Mouse (Mus musculus) myocyte (in vitro differentiated cells): ENCODE results near the gene Ppard. TPM values are rescaled to one million over a fixed set of nuclear protein-coding genes. Genes with fewer than 3 reads are reported as not detected.
A peak's percentile ranks its signal among the peaks of the same experiment; 100 is the strongest.

Experiments used
- H3K27me3 ChIP-seq: one replicate; pipeline ENCODE4 v1.6.1; 2011; ENCODE audit not compliant: control insufficient read depth, insufficient read depth, insufficient read length
- H3K36me3 ChIP-seq: one replicate; pipeline ENCODE4 v1.6.1; 2011; ENCODE audit not compliant: control insufficient read depth, insufficient read depth
- H3K4me2 ChIP-seq: one replicate; pipeline ENCODE4 v1.6.1; 2011; ENCODE audit warnings: low read depth, control low read depth
- H3K4me3 ChIP-seq: one replicate; pipeline ENCODE4 v1.5.1; 2011; ENCODE audit warnings: mild to moderate bottlenecking, control low read depth, moderate library complexity
- H3K79me2 ChIP-seq: one replicate; pipeline ENCODE4 v1.6.1; 2011; ENCODE audit not compliant: control insufficient read depth, insufficient read depth
- H3ac ChIP-seq: one replicate; pipeline ENCODE4 v1.6.1; 2011; ENCODE audit not compliant: control insufficient read depth, insufficient read length
- CEBPB ChIP-seq: IDR thresholded peaks from 2 replicates; pipeline ENCODE4 v1.6.1; 2011; ENCODE audit warnings: mild to moderate bottlenecking, moderate library complexity; ENCODE audit not compliant: poor library complexity, insufficient read depth, severe bottlenecking
- E2F4 ChIP-seq: IDR thresholded peaks from one replicate; pipeline ENCODE4 v1.6.1; 2011; ENCODE audit warnings: mild to moderate bottlenecking, control low read depth, moderate library complexity; ENCODE audit not compliant: insufficient read depth
- MAX ChIP-seq: IDR thresholded peaks from one replicate; pipeline ENCODE4 v1.6.1; 2011; ENCODE audit warnings: low read depth, mild to moderate bottlenecking, control low read depth
- MYOD1 ChIP-seq, 3 experiments: IDR thresholded peaks; one replicate each; pipeline ENCODE4 v1.6.1; 2011; ENCODE audit warnings: control low read depth in 2 of 3, low read depth in 2 of 3, mild to moderate bottlenecking in 2 of 3, moderate library complexity in 1 of 3; ENCODE audit not compliant: insufficient read length in 2 of 3, control insufficient read depth in 1 of 3
- MYOG ChIP-seq, 3 experiments: IDR thresholded peaks; one replicate each; pipeline ENCODE4 v1.6.1; 2011; ENCODE audit warnings: control low read depth in 2 of 3, low read depth in 2 of 3, mild to moderate bottlenecking in 2 of 3; ENCODE audit not compliant: insufficient read length in 2 of 3, control insufficient read depth in 1 of 3, insufficient read depth in 1 of 3
- POLR2A ChIP-seq: IDR thresholded peaks from one replicate; pipeline ENCODE4 v1.6.1; 2011; ENCODE audit warnings: low read depth, mild to moderate bottlenecking, control low read depth, moderate library complexity; ENCODE audit not compliant: insufficient read length
- POLR2AphosphoS2 ChIP-seq: IDR thresholded peaks from one replicate; pipeline ENCODE4 v1.6.1; 2011; ENCODE audit warnings: low read depth, control low read depth; ENCODE audit not compliant: insufficient read length
- REST ChIP-seq: IDR thresholded peaks from one replicate; pipeline ENCODE4 v1.6.1; 2011; ENCODE audit warnings: mild to moderate bottlenecking, control low read depth, moderate library complexity; ENCODE audit not compliant: insufficient read depth, insufficient read length
- SRF ChIP-seq: IDR thresholded peaks from one replicate; pipeline ENCODE4 v1.6.1; 2011; ENCODE audit warnings: low read depth; ENCODE audit not compliant: control insufficient read depth, insufficient read length
- TCF12 ChIP-seq: IDR thresholded peaks from one replicate; pipeline ENCODE4 v1.6.1; 2011; ENCODE audit warnings: mild to moderate bottlenecking, control low read depth; ENCODE audit not compliant: poor library complexity, insufficient read depth, severe bottlenecking
- TCF3 ChIP-seq: IDR thresholded peaks from one replicate; pipeline ENCODE4 v1.6.1; 2011; ENCODE audit warnings: low read depth, control low read depth; ENCODE audit not compliant: insufficient read length
- USF1 ChIP-seq: IDR thresholded peaks from one replicate; pipeline ENCODE4 v1.6.1; 2011; ENCODE audit warnings: low read depth, mild to moderate bottlenecking, control low read depth, moderate library complexity
- polyA plus RNA-seq: library from polyadenylated mRNA; unstranded; fragments of >200 nt; fragmentation: generic; extraction: Trizol; gene quantifications from one replicate; pipeline ENCODE4 v1.2.1, GENCODE M21; 2012; ENCODE audit warnings: missing spikeins

The Ppard gene
- polyA plus RNA-seq, 1 experiment = 32.6 TPM

DNA sequence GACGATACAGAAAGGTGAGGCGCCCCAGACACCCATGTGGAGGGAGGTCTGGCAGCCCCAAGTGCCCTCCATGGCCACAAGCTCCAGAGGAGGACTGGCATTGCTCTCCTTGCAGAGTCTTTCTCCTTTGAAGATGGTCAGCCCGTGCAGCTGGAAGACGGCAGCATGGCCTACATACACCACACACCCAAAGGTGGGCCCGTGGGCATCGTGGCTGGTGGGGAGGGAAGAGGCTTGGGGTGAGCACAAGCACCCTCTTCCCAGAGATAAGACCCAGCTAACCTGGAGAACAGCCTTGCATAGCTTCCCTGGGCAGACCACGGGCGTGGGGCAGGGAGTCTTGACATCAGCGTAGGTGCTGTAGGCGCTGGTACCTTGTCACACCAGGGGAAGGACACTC, 37.5 kb upstream of the Ppard start:
- no peak overlapping the region for H3ac ChIP-seq
- no peak overlapping the region for H3K4me2 ChIP-seq
- TF ChIP-seq MYOD1 (IDR thresholded peaks at IDR 0.05; ENCODE audit: control insufficient read depth in 1 of 3, insufficient read length in 2 of 3, low read depth in 2 of 3) = no peak
- TF ChIP-seq SRF = no peak
- TF ChIP-seq MAX = no peak
- no peak for TF ChIP-seq E2F4
- TF ChIP-seq TCF3 = no peak
- TF ChIP-seq USF1 = no peak
- H3K36me3 ChIP-seq = peaks cover 4% of the 10 kb centered on the region
- no peaks in the 10 kb centered on the region for H3K79me2 ChIP-seq
- no peak overlapping the region for H3K4me3 ChIP-seq
- no peaks in the 10 kb centered on the region for H3K27me3 ChIP-seq

DNA sequence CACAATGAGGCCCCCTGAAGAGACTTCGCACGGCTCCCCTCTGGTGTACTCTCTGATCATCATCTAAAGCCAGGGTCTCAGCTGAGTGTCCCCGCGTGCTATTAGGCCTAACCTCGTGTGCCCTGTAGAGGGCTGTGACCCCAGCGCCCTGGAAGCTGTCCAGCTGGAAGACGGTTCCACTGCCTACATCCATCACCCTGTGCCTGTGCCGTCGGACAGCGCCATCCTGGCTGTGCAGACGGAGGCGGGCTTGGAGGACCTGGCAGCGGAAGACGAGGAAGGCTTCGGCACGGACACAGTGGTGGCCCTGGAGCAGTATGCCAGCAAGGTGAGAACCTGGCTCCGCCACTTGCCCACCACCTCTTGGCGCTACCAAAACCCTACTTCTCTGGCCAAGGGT, 34.9 kb upstream of the Ppard start:
- H3K79me2 ChIP-seq = no peaks in the 10 kb centered on the region
- H3ac ChIP-seq = no peak overlapping the region
- TF ChIP-seq MYOD1 (IDR thresholded peaks at IDR 0.05; ENCODE audit: control insufficient read depth in 1 of 3, insufficient read length in 2 of 3, low read depth in 2 of 3) (no peak), CEBPB (no peak), MYOG (IDR thresholded peaks at IDR 0.05; ENCODE audit: control insufficient read depth in 1 of 3, insufficient read depth in 1 of 3, insufficient read length in 2 of 3, low read depth in 2 of 3) (no peak), POLR2AphosphoS2 (no peak), TCF12 (no peak), E2F4 (no peak), POLR2A (no peak)
- H3K27me3 ChIP-seq = no peaks in the 10 kb centered on the region
- H3K4me3 ChIP-seq = no peak overlapping the region
- H3K36me3 ChIP-seq = peaks cover 4% of the 10 kb centered on the region
- H3K4me2 ChIP-seq = no peak overlapping the region

DNA sequence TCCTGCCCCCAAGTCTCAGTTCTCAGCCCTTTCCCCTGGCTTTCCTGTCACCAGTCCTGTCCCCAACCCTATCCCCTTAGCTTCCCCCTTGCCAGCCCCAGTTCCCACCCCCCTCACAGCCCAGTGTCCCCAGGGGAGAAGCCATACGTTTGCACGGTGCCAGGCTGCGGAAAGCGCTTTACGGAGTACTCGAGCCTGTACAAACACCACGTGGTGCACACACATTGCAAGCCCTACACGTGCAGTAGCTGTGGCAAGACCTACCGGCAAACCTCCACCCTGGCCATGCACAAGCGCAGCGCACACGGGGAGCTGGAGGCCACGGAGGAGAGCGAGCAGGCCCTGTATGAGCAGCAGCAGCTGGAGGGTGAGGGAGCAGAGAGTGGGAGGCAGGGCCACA, 30.5 kb upstream of the Ppard start:
- H3K79me2 ChIP-seq = no peaks in the 10 kb centered on the region

DNA sequence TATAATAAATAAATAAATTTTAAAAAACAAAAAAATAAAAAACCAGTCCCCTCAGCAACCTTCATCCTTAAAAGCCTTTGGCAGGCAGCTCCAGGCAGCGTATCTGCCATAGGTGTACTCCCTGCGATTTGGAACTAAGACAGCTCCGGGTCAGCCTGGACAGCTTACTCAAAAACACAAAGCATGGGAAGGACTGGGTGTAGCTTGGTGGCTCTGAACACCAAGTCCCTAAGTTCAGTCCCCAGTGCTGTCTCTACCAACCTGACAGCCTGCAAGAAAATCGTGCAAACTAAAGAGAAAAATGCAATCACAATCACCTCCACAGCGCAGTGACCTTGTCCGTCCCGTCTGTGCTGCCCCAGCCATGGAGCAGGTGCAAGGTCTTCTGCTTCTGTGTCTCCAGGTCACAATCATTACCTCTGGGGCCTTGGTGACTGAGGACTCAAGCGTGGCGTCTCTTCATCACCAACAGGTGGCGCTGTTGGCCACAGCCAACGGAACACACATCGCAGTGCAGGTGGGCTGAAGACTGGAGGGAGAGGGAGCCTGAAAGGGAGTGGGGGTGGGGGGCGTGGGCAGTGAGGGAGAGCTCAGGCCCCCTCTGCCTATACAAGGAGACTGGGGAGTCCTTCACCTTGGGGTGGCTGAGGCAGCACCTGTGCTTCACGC, 28.3 kb upstream of the Ppard start:
- Histone ChIP-seq H3K36me3 (no peaks in the 10 kb centered on the region), H3K79me2 (no peaks in the 10 kb centered on the region), H3K4me2 (no peak overlapping the region), H3K27me3 (no peaks in the 10 kb centered on the region), H3ac (no peak overlapping the region), H3K4me3 (no peak overlapping the region)
- no peak for TF ChIP-seq SRF
- no peak for TF ChIP-seq MAX
- TF ChIP-seq TCF3 = no peak
- no peak for TF ChIP-seq USF1
- TF ChIP-seq E2F4 = no peak
- TF ChIP-seq POLR2AphosphoS2 = no peak
- no peak for TF ChIP-seq CEBPB
- no peak for TF ChIP-seq MYOG (IDR thresholded peaks at IDR 0.05; ENCODE audit: control insufficient read depth in 1 of 3, insufficient read depth in 1 of 3, insufficient read length in 2 of 3, low read depth in 2 of 3)
- no peak for TF ChIP-seq POLR2A

More for the DNA sequence above, 30.5 kb upstream of the Ppard start:
- Histone ChIP-seq H3K4me2 (no peak overlapping the region), H3K27me3 (no peaks in the 10 kb centered on the region), H3K36me3 (no peaks in the 10 kb centered on the region), H3K4me3 (no peak overlapping the region), H3ac (no peak overlapping the region)
- TF ChIP-seq MYOD1 (IDR thresholded peaks at IDR 0.05; ENCODE audit: control insufficient read depth in 1 of 3, insufficient read length in 2 of 3, low read depth in 2 of 3) (no peak), TCF12 (no peak)

DNA sequence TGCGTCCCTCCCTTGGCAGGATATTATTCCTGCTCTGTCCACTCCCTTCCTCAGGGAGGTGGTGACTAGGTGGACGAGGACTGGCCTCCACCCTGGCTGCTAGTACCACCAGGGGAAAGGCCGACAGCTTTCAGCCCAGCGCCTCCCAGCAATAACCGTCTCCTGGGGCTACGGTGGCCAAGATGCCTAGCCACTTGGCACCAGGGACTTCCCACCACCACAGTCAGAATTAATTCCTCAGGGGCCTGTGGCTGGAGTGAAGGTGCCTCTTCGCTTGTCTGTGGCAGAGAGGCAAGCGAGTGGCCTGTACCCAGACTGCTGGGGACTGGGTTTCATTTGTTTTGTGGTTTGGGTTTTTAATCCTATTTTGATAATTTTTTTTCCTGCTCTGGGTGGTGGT, 27.1 kb upstream of the Ppard start:
- Histone ChIP-seq H3K4me2 (no peak overlapping the region), H3K79me2 (no peaks in the 10 kb centered on the region), H3ac (no peak overlapping the region), H3K36me3 (no peaks in the 10 kb centered on the region), H3K27me3 (no peaks in the 10 kb centered on the region), H3K4me3 (no peak overlapping the region)
- TF ChIP-seq USF1 (no peak), POLR2A (no peak), SRF (no peak), CEBPB (no peak), TCF3 (no peak)

GRCm38 (mm10) chr17:28207092-28207491, 25.4 kb upstream of the Ppard start:
- H3ac ChIP-seq = no peak overlapping the region
- no peaks in the 10 kb centered on the region for H3K27me3 ChIP-seq
- no peaks in the 10 kb centered on the region for H3K79me2 ChIP-seq
- TF ChIP-seq USF1 (no peak), TCF3 (no peak), MAX (no peak), POLR2AphosphoS2 (no peak), E2F4 (no peak), SRF (no peak), TCF12 (no peak), CEBPB (no peak), MYOD1 (IDR thresholded peaks at IDR 0.05; ENCODE audit: control insufficient read depth in 1 of 3, insufficient read length in 2 of 3, low read depth in 2 of 3) (no peak), MYOG (IDR thresholded peaks at IDR 0.05; ENCODE audit: control insufficient read depth in 1 of 3, insufficient read depth in 1 of 3, insufficient read length in 2 of 3, low read depth in 2 of 3) (no peak), REST (no peak), POLR2A (no peak)
- H3K36me3 ChIP-seq = no peaks in the 10 kb centered on the region
- peak overlapping the region; percentile 8 for H3K4me3 ChIP-seq
- peak overlapping the region; percentile 67 for H3K4me2 ChIP-seq
